Mouse (Mus musculus): ENCODE data around the gene Golt1b.

GRCm38 (mm10) chr6:142369568-142369967 is 17.5 kb upstream of the Golt1b start:
- TF ChIP-seq CTCF (IDR thresholded peaks at IDR 0.05; ENCODE audit: low read depth), result no peak
- no peak for TF ChIP-seq EP300 (IDR thresholded peaks at IDR 0.05; ENCODE audit: low read depth)
